7 mouse cellular contexts compared by ENCODE assay signal in genomic region chr11:102230006-102230741, GRCm38 (mm10). TPM values are rescaled to one million over a fixed set of nuclear protein-coding genes. Genes with fewer than 3 reads are reported as not detected.
DNase-seq lines count a peak whose midpoint lies in the region; ATAC-seq lines count a peak whose summit lies in the region.

TSS of gene Hdac5 (minus strand) at chr11:102230166.

- peak; percentile 72 for ATAC-seq in embryonic facial prominence, embryonic 11.5 days (replicated peaks; ENCODE audit: insufficient number of reproducible peaks, low FRiP score, low TSS enrichment, low read depth)
- ATAC-seq in granulocyte monocyte progenitor cell, adult 5-6 weeks (replicated peaks; ENCODE audit: poor library complexity, severe bottlenecking): peak; percentile 96
- ATAC-seq in midbrain, embryonic 13.5 days: peak; percentile 84

- peak; percentile 99 for DNase-seq in adrenal gland, postnatal 14 days
- DNase-seq in embryonic facial prominence, embryonic 11.5 days (ENCODE audit: low spot score): peak; percentile 100
- peak; percentile 98 for DNase-seq in kidney, adult 11 months
- peak; percentile 96 for DNase-seq in limb, embryonic 10.5 days (ENCODE audit: low spot score)
- peak; percentile 93 for DNase-seq in spleen, adult 12 weeks (ENCODE audit: low spot score)

- no peaks in the 10 kb centered on the region for H3K9me3 ChIP-seq in embryonic facial prominence, embryonic 11.5 days (replicated peaks; ENCODE audit: control insufficient read depth, low read length)
- H3K9me3 ChIP-seq in limb, embryonic 10.5 days (replicated peaks): no peaks in the 10 kb centered on the region
- H3K9me3 ChIP-seq in midbrain, embryonic 13.5 days: no peaks in the 10 kb centered on the region

- peak within 1 kb of the TSS; percentile 59 for H3K27ac ChIP-seq in embryonic facial prominence, embryonic 11.5 days (replicated peaks; ENCODE audit: low read depth, low read length)
- H3K27ac ChIP-seq in limb, embryonic 10.5 days: peak within 1 kb of the TSS; percentile 92
- peak within 1 kb of the TSS; percentile 97 for H3K27ac ChIP-seq in midbrain, embryonic 13.5 days

- no peaks in the 10 kb centered on the region for H3K36me3 ChIP-seq in embryonic facial prominence, embryonic 11.5 days (replicated peaks; ENCODE audit: control insufficient read depth, insufficient read depth, low read depth, low read length)
- no peaks in the 10 kb centered on the region for H3K36me3 ChIP-seq in limb, embryonic 10.5 days
- H3K36me3 ChIP-seq in midbrain, embryonic 13.5 days: no peaks in the 10 kb centered on the region

- H3K27me3 ChIP-seq in embryonic facial prominence, embryonic 11.5 days (ENCODE audit: control insufficient read depth, insufficient read depth, low read length): no peaks in the 10 kb centered on the region
- H3K27me3 ChIP-seq in limb, embryonic 10.5 days (ENCODE audit: low read depth, poor library complexity, severe bottlenecking): peaks cover 35% of the 10 kb centered on the region
- no peaks in the 10 kb centered on the region for H3K27me3 ChIP-seq in midbrain, embryonic 13.5 days

- peaks cover 10% of the 10 kb centered on the region; the same call in 1 of the 2 replicates for H3K4me1 ChIP-seq in embryonic facial prominence, embryonic 11.5 days (ENCODE audit: control insufficient read depth, insufficient read depth, low read length)
- peaks cover 51% of the 10 kb centered on the region for H3K4me1 ChIP-seq in limb, embryonic 10.5 days
- peaks cover 47% of the 10 kb centered on the region for H3K4me1 ChIP-seq in midbrain, embryonic 13.5 days (replicated peaks)

- WGBS in embryonic facial prominence, embryonic 11.5 days: under 1% methylated on average over 40 of the region's 49 CpGs
- under 1% methylated on average over 41 of the region's 49 CpGs for WGBS in limb, embryonic 10.5 days
- under 1% methylated on average over 46 of the region's 49 CpGs for WGBS in midbrain, embryonic 13.5 days

- H3K9ac ChIP-seq in embryonic facial prominence, embryonic 11.5 days (replicated peaks; ENCODE audit: low read length): peak within 1 kb of the TSS; percentile 86
- H3K9ac ChIP-seq in midbrain, embryonic 13.5 days (replicated peaks): peak within 1 kb of the TSS; percentile 94

- H3K4me3 ChIP-seq in embryonic facial prominence, embryonic 11.5 days (ENCODE audit: low read depth, low read length): peak within 1 kb of the TSS; percentile 93
- peak within 1 kb of the TSS; percentile 94 for H3K4me3 ChIP-seq in limb, embryonic 10.5 days
- peak within 1 kb of the TSS; percentile 87 for H3K4me3 ChIP-seq in midbrain, embryonic 13.5 days (replicated peaks)

- peak within 1 kb of the TSS; percentile 85 for H3K4me2 ChIP-seq in embryonic facial prominence, embryonic 11.5 days (ENCODE audit: low read depth, low read length)
- peak within 1 kb of the TSS; percentile 75 for H3K4me2 ChIP-seq in midbrain, embryonic 13.5 days (replicated peaks)

RNA-seq across cellular contexts. Expression of gene Hdac5, which starts in this region (rescaled TPM):
- 81.1 and 83.7 TPM in 2 replicates for total RNA-seq in adrenal gland, postnatal 14 days (2021)
- 21.9 and 24.0 TPM in 2 replicates for polyA plus RNA-seq in embryonic facial prominence, embryonic 11.5 days (2014; fragmentation: Nextera tagmentation; extraction: Ambion mirVana)
- total RNA-seq in granulocyte monocyte progenitor cell, adult 5-6 weeks (2014; fragmentation: Nextera tagmentation): 28.5 and 33.5 TPM in 2 replicates
- total RNA-seq in granulocyte monocyte progenitor cell, adult 5-6 weeks (2017): 15.8 and 26.3 TPM in 2 replicates
- 36.4 and 50.2 TPM in 2 replicates for polyA plus RNA-seq in limb, embryonic 10.5 days (2016; fragmentation: Nextera tagmentation; extraction: Ambion mirVana)
- polyA plus RNA-seq in midbrain, embryonic 13.5 days (2015; fragmentation: Nextera tagmentation; extraction: Ambion mirVana): 80.5 and 106 TPM in 2 replicates

Comparison
In these comparisons a context has a peak if more than half of its experiments do, and no peak if none do; other contexts are left out.
1. Peak in every context shown above with its lines: DNase-seq, ATAC-seq, H3K4me3 ChIP-seq and H3K27ac ChIP-seq.